Mouse (Mus musculus) adipocyte (in vitro differentiated cells): ENCODE measurements around the gene Ctsq.
A peak's percentile ranks its signal among the peaks of the same experiment; 100 is the strongest.
"Not testable (repeated sequence)": the region's sequence is repeated elsewhere in the genome, so short reads cannot be mapped to it uniquely, and the experiment has no call there.

Experiments
- DNase-seq: peaks from one replicate; pipeline ENCODE4 v3.0.0-alpha.2; 2016; ENCODE audit warnings: low spot score

The Ctsq gene

GRCm38 (mm10) chr13:61040531-61040930 is at the start of gene Ctsq:
TSS of gene Ctsq (minus strand) at chr13:61040631.
- DNase-seq, result no peak

DNA sequence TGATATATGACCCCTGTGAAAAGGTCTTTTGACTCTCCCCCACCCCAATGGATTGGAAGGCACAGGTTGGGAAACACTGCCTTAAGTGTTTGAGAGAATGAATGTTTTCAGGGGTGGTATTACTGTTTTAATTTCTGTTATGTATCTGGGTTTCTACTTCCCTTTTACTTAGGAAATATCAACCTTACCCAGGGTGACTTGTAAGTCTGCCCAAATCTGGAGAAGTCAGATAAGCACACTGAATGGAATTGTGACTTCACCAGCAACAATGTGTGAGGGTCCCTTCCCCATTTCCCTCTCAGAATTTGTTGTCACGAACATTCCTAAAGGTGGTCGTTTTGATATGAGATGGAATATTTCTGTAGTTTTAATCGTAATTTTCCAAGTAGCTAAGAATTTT is 17.6 kb downstream of the Ctsq start:
- no peak for DNase-seq

GRCm38 (mm10) chr13:61021844-61022243 is 18.6 kb downstream of the Ctsq start:
- no peak for DNase-seq

- no peak for DNase-seq
Measured at GRCm38 (mm10) chr13:61010171-61010570, 30.3 kb downstream of the Ctsq start.

DNA sequence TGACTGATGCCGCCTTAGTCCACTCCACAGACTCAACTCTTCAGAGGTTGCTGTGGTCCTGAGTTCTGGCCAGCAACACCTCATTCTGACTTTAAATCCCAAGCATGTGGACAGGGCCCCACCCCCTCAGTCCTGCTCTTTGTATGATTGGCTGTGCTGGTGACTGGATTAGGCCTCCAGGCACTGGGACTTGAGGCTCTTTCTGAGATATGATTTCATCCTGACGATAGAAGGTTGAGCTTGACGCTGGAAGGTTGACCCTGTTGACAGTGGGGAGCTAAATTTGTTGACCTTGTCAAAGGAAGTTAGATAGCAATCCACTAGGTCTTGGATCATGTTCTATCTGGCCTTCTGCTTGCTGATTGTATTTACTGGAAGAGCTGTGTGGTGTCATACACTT is 34.6 kb downstream of the Ctsq start, which contains the start of gene Ctsj:
Gene Ctsj, minus strand, starts transcription at position 101 of the 400 bp plus-strand sequence.
- no peak for DNase-seq

- peak; percentile 3 for DNase-seq
Measured at GRCm38 (mm10) chr13:60997600-60997999, 42.8 kb downstream of the Ctsq start.

DNA sequence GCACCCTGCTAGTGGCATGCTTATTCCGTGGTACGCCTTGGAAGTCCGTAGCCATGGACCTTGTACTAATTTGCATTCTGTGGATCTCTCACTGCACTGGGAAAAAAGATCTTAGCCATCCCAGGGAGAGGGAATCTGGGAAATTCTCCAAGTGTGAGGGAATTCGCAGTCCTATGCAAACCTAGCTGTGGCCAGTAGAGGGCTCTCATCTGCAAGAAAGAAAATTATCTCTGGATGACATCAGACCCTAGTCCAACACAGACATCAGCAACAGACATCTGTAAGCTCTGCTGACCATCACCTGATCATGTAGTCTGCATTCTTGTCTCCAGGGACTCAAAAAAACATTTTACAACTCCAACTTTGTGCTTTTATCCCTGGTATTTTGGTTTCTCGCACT is 53.5 kb downstream of the Ctsq start:
- not testable (repeated sequence) for DNase-seq
